Mouse (Mus musculus): ENCODE measurements around the gene Gnai2.

DNA sequence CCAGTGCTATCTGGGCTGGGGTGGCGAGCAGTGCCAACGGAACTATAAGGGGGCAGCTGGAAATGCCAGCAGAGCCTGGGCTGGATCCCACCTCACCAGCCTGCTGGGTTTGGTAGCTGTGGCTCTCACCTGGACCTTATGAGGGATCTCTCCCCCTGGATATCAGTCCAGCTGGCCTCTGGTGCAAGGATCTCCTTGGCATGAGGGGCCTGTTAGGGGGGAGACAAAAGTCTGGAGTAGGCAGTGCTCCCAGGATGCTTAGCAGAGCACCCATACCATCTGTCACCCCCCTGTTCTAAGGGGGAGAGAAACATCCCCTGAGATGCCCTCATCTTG, 62.9 kb downstream of the Gnai2 start:
- TF ChIP-seq CTCF (IDR thresholded peaks at IDR 0.05; ENCODE audit: low read depth) = no peak
- TF ChIP-seq EP300 (IDR thresholded peaks at IDR 0.05; ENCODE audit: low read depth) = no peak
